10 mouse cellular contexts compared by ENCODE assay signal in genomic region chr5:139174141-139174540, GRCm38 (mm10). TPM values are rescaled to one million over a fixed set of nuclear protein-coding genes. Genes with fewer than 3 reads are reported as not detected.
DNase-seq lines count a peak whose midpoint lies in the region; ATAC-seq and TF ChIP-seq lines count a peak whose summit lies in the region.
"Had no signal": no experiment of that assay in that cellular context is flagged by ENCODE, and none has a peak within 500 bp of the region (broad histone marks: within the 10 kb centered on the region; RNA-seq: fewer than 3 reads in every experiment).

No protein-coding gene starts in this region.

- no peak overlapping the region for H3K9ac ChIP-seq in heart, adult 2 months (ENCODE audit: low read depth, low read length)
- H3K9ac ChIP-seq in lung, embryonic 14.5 days = no peak overlapping the region
- H3K9ac ChIP-seq in intestine, embryonic 16.5 days (ENCODE audit: low read depth, low read length) = 0 out of 2 replicates have a peak overlapping the region, but pooled peaks have one; percentile 1
- H3K9ac ChIP-seq in neural tube, embryonic 14.5 days (replicated peaks; ENCODE audit: low read depth, low read length) = no peak overlapping the region

- H3K27me3 ChIP-seq in heart, embryonic 10.5 days (ENCODE audit: insufficient read depth, poor library complexity, severe bottlenecking) = no peaks in the 10 kb centered on the region
- no peaks in the 10 kb centered on the region for H3K27me3 ChIP-seq in heart, adult 2 months (ENCODE audit: control insufficient read depth, insufficient read depth, low read length)
- H3K27me3 ChIP-seq in lung, embryonic 14.5 days (ENCODE audit: insufficient read depth, low read length) = no peaks in the 10 kb centered on the region
- no peaks in the 10 kb centered on the region for H3K27me3 ChIP-seq in intestine, embryonic 16.5 days (replicated peaks; ENCODE audit: control insufficient read depth, insufficient read depth, low read length)
- no peaks in the 10 kb centered on the region for H3K27me3 ChIP-seq in neural tube, embryonic 14.5 days (ENCODE audit: control insufficient read depth, insufficient read depth, low read length)

- H3K79me2 ChIP-seq in heart, adult 2 months (replicated peaks; ENCODE audit: control insufficient read depth, insufficient read depth, low read length) = no peaks in the 10 kb centered on the region

- no peak for DNase-seq in heart, embryonic 10.5 days (ENCODE audit: low spot score)
- DNase-seq in heart, adult 2 months = no peak
- no peak for DNase-seq in lung, embryonic 14.5 days
- no peak for DNase-seq in lung, postnatal 25 days (ENCODE audit: low spot score)
- no peak for DNase-seq in cerebellum, postnatal 25 days
- no peak for DNase-seq in gastrocnemius, postnatal 14 days
- DNase-seq: right cerebral cortex, adult 18-20 months; thymus, adult 2 months had no signal

- no peak for ATAC-seq in lung, embryonic 14.5 days (ENCODE audit: insufficient read depth)
- peak; percentile 29 for ATAC-seq in intestine, embryonic 16.5 days
- peak; percentile 15; the same call in 1 of the 2 replicates for ATAC-seq in neural tube, embryonic 14.5 days (ENCODE audit: low read depth)

- TF ChIP-seq CTCF in heart, adult 2 months (IDR thresholded peaks at IDR 0.05) = no peak
- TF ChIP-seq CTCF in lung, embryonic 14.5 days (IDR thresholded peaks at IDR 0.05; ENCODE audit: low read depth) = no peak

- H3K36me3 ChIP-seq in heart, embryonic 10.5 days = peaks cover 77% of the 10 kb centered on the region
- peaks cover 3% of the 10 kb centered on the region; the same call in 1 of the 2 replicates for H3K36me3 ChIP-seq in heart, adult 2 months (ENCODE audit: control insufficient read depth, insufficient read depth, low read length)
- H3K36me3 ChIP-seq in lung, embryonic 14.5 days (ENCODE audit: insufficient read depth) = peaks cover 51% of the 10 kb centered on the region
- H3K36me3 ChIP-seq in intestine, embryonic 16.5 days (ENCODE audit: control insufficient read depth, insufficient read depth, low read length) = peaks cover 12% of the 10 kb centered on the region
- peaks cover 12% of the 10 kb centered on the region for H3K36me3 ChIP-seq in neural tube, embryonic 14.5 days (ENCODE audit: control insufficient read depth, insufficient read depth, low read length)

- no peak overlapping the region for H3K4me3 ChIP-seq in heart, embryonic 10.5 days
- H3K4me3 ChIP-seq in heart, adult 2 months = no peak overlapping the region
- no peak overlapping the region for H3K4me3 ChIP-seq in lung, embryonic 14.5 days (ENCODE audit: low read depth, low read length)
- no peak overlapping the region for H3K4me3 ChIP-seq in intestine, embryonic 16.5 days (ENCODE audit: low read length)
- H3K4me3 ChIP-seq in neural tube, embryonic 14.5 days (ENCODE audit: low read depth, low read length) = no peak overlapping the region

- no peak overlapping the region for H3K4me2 ChIP-seq in lung, embryonic 14.5 days
- H3K4me2 ChIP-seq in intestine, embryonic 16.5 days (ENCODE audit: low read depth, low read length) = no peak overlapping the region
- no peak overlapping the region for H3K4me2 ChIP-seq in neural tube, embryonic 14.5 days (ENCODE audit: low read depth, low read length)

- TF ChIP-seq EP300 in heart, adult 2 months (IDR thresholded peaks at IDR 0.05; ENCODE audit: insufficient read depth, low read depth, low read length) = no peak

- intact Hi-C loops in heart, adult 2 months (cut with DNase I) = no loop called here
- intact Hi-C loops in gastrocnemius, postnatal 14 days (cut with DNase I; ENCODE audit: low total_unique reads) = no loop called here

- 68% methylated on average over 10 of the region's 10 CpGs for WGBS in heart, embryonic 10.5 days
- WGBS in heart, adult 2 months = 77% methylated on average over 10 of the region's 10 CpGs
- 44% methylated on average over 10 of the region's 10 CpGs for WGBS in lung, embryonic 14.5 days
- 20% methylated on average over 10 of the region's 10 CpGs for WGBS in intestine, embryonic 16.5 days
- 10% methylated on average over 10 of the region's 10 CpGs for WGBS in neural tube, embryonic 14.5 days

- no peak for TF ChIP-seq POLR2A in heart, adult 2 months (IDR thresholded peaks at IDR 0.05; ENCODE audit: insufficient read depth, low read depth, low read length)

- H3K4me1 ChIP-seq in heart, embryonic 10.5 days = peaks cover 12% of the 10 kb centered on the region; the same call in 1 of the 2 replicates
- H3K4me1 ChIP-seq in heart, adult 2 months (ENCODE audit: control insufficient read depth, insufficient read depth, low read length) = peaks cover 7% of the 10 kb centered on the region
- no peaks in the 10 kb centered on the region for H3K4me1 ChIP-seq in lung, embryonic 14.5 days (ENCODE audit: insufficient read depth)
- H3K4me1 ChIP-seq in intestine, embryonic 16.5 days (ENCODE audit: control insufficient read depth, insufficient read depth, low read length) = peaks cover 14% of the 10 kb centered on the region
- H3K4me1 ChIP-seq in neural tube, embryonic 14.5 days (ENCODE audit: control insufficient read depth, insufficient read depth, low read length) = peaks cover 17% of the 10 kb centered on the region

- H3K27ac ChIP-seq in heart, embryonic 10.5 days = peak overlapping the region; percentile 49; the same call in 1 of the 2 replicates
- no peak overlapping the region for H3K27ac ChIP-seq in heart, adult 2 months
- peak overlapping the region; percentile 13; the same call in 1 of the 2 replicates for H3K27ac ChIP-seq in lung, embryonic 14.5 days (ENCODE audit: low read depth)
- 0 out of 2 replicates have a peak overlapping the region, but pooled peaks have one; percentile 12 for H3K27ac ChIP-seq in intestine, embryonic 16.5 days (ENCODE audit: low read length)
- H3K27ac ChIP-seq in neural tube, embryonic 14.5 days (ENCODE audit: low read depth, low read length) = peak overlapping the region; percentile 66

- H3K9me3 ChIP-seq in heart, embryonic 10.5 days = no peaks in the 10 kb centered on the region
- no peaks in the 10 kb centered on the region for H3K9me3 ChIP-seq in lung, embryonic 14.5 days (ENCODE audit: low read depth, low read length)
- H3K9me3 ChIP-seq in intestine, embryonic 16.5 days (ENCODE audit: control insufficient read depth, low read length) = no peaks in the 10 kb centered on the region
- no peaks in the 10 kb centered on the region for H3K9me3 ChIP-seq in neural tube, embryonic 14.5 days (ENCODE audit: control insufficient read depth, low read length)

RNA-seq across cellular contexts. Expression of gene Dnaaf5, which starts 24.1 kb away (rescaled TPM):
- 9.5 and 12.5 TPM in 2 replicates for polyA plus RNA-seq in heart, embryonic 10.5 days (2016; fragmentation: Nextera tagmentation; extraction: Ambion mirVana)
- 10 to 100 TPM; 16.1 to 16.7 TPM for total RNA-seq in heart, adult 2 months (2021)
- polyA plus RNA-seq in heart, adult 2 months (2012; rRNA removed) = 12.1 and 12.2 TPM in 2 replicates
- polyA plus RNA-seq in lung, embryonic 14.5 days (2014; fragmentation: Nextera tagmentation; extraction: Ambion mirVana) = 8.6 and 9.0 TPM in 2 replicates
- 2.4 and 4.7 TPM in 2 replicates for polyA plus RNA-seq in intestine, embryonic 16.5 days (2015; fragmentation: Nextera tagmentation; extraction: Ambion mirVana)
- polyA plus RNA-seq in neural tube, embryonic 14.5 days (2014; fragmentation: Nextera tagmentation; extraction: Ambion mirVana) = 3.6 and 4.1 TPM in 2 replicates
- 10 to 100 TPM in 1 of 2 experiments, 1 to 10 TPM in 1; 9.3 to 10.2 TPM for total RNA-seq in gastrocnemius, postnatal 14 days (2021)

RNA-seq across cellular contexts. Expression of gene Prkar1b, which starts 24.3 kb away (rescaled TPM):
- 7.4 and 8.3 TPM in 2 replicates for polyA plus RNA-seq in heart, embryonic 10.5 days (2016; fragmentation: Nextera tagmentation; extraction: Ambion mirVana)
- total RNA-seq in heart, adult 2 months (2021) = 1 to 10 TPM; 1.4 to 1.5 TPM
- 2.0 and 2.8 TPM in 2 replicates for polyA plus RNA-seq in heart, adult 2 months (2012; rRNA removed)
- polyA plus RNA-seq in lung, embryonic 14.5 days (2014; fragmentation: Nextera tagmentation; extraction: Ambion mirVana) = 12.0 and 13.5 TPM in 2 replicates
- polyA plus RNA-seq in intestine, embryonic 16.5 days (2015; fragmentation: Nextera tagmentation; extraction: Ambion mirVana) = 22.7 and 23.6 TPM in 2 replicates
- 207 and 212 TPM in 2 replicates for polyA plus RNA-seq in neural tube, embryonic 14.5 days (2014; fragmentation: Nextera tagmentation; extraction: Ambion mirVana)
- 1 to 10 TPM; 1.1 to 2.1 TPM for total RNA-seq in gastrocnemius, postnatal 14 days (2021)

RNA-seq across cellular contexts. Expression of gene Sun1, which starts 26.3 kb away (rescaled TPM):
- 40.3 and 43.8 TPM in 2 replicates for polyA plus RNA-seq in heart, embryonic 10.5 days (2016; fragmentation: Nextera tagmentation; extraction: Ambion mirVana)
- 10 to 100 TPM; 45.9 to 50.3 TPM for total RNA-seq in heart, adult 2 months (2021)
- 34.1 and 50.8 TPM in 2 replicates for polyA plus RNA-seq in heart, adult 2 months (2012; rRNA removed)
- polyA plus RNA-seq in lung, embryonic 14.5 days (2014; fragmentation: Nextera tagmentation; extraction: Ambion mirVana) = 53.3 and 57.7 TPM in 2 replicates
- 36.6 and 38.8 TPM in 2 replicates for polyA plus RNA-seq in intestine, embryonic 16.5 days (2015; fragmentation: Nextera tagmentation; extraction: Ambion mirVana)
- 49.5 and 51.3 TPM in 2 replicates for polyA plus RNA-seq in neural tube, embryonic 14.5 days (2014; fragmentation: Nextera tagmentation; extraction: Ambion mirVana)
- 10 to 100 TPM; 31.0 to 33.2 TPM for total RNA-seq in gastrocnemius, postnatal 14 days (2021)
